Mouse (Mus musculus): ENCODE data around the gene Uaca. TPM values are rescaled to one million over a fixed set of nuclear protein-coding genes. Genes with fewer than 3 reads are reported as not detected.
A peak's percentile ranks its signal among the peaks of the same experiment; 100 is the strongest.

Uaca gene
- polyA plus RNA-seq, 1 experiment from 2014 or later, result 26.2 TPM

GRCm38 (mm10) chr9:60849986-60850385 is 55.6 kb downstream of the Uaca start:
- Histone ChIP-seq H3K27ac (ENCODE audit: low read depth) (no peak overlapping the region), H3K27me3 (replicated peaks; ENCODE audit: control insufficient read depth, insufficient read depth, low read length) (no peaks in the 10 kb centered on the region), H3K9me3 (ENCODE audit: control insufficient read depth, low read length) (no peaks in the 10 kb centered on the region), H3K4me2 (ENCODE audit: low read length) (no peak overlapping the region), H3K9ac (ENCODE audit: low read length) (no peak overlapping the region), H3K4me3 (ENCODE audit: low read depth, low read length) (no peak overlapping the region), H3K36me3 (ENCODE audit: control insufficient read depth, insufficient read depth, low read length) (peaks cover 32% of the 10 kb centered on the region), H3K4me1 (replicated peaks; ENCODE audit: control insufficient read depth, insufficient read depth, low read length) (0 out of 2 replicates have a peak, but pooled peaks cover 6% of the 10 kb centered on the region)
- 73% methylated on average over 12 of the region's 12 CpGs for whole genome bisulfite sequencing
- DNase-seq (ENCODE audit: low spot score) (no peak), ATAC-seq (replicated peaks; ENCODE audit: low FRiP score, low TSS enrichment, low read depth) (no peak)

GRCm38 (mm10) chr9:60854196-60854595 is 59.9 kb downstream of the Uaca start:
- no peaks in the 10 kb centered on the region for H3K9me3 ChIP-seq (ENCODE audit: control insufficient read depth, low read length)
- ATAC-seq (replicated peaks; ENCODE audit: low FRiP score, low TSS enrichment, low read depth) (no peak), DNase-seq (ENCODE audit: low spot score) (no peak)
- peaks cover 43% of the 10 kb centered on the region for H3K36me3 ChIP-seq (ENCODE audit: control insufficient read depth, insufficient read depth, low read length)
- H3K4me3 ChIP-seq (ENCODE audit: low read depth, low read length), result no peak overlapping the region
- H3K4me1 ChIP-seq (replicated peaks; ENCODE audit: control insufficient read depth, insufficient read depth, low read length), result no peaks in the 10 kb centered on the region; the same call in 1 of the 2 replicates
- H3K27me3 ChIP-seq (replicated peaks; ENCODE audit: control insufficient read depth, insufficient read depth, low read length), result no peaks in the 10 kb centered on the region
- H3K27ac ChIP-seq (ENCODE audit: low read depth), result no peak overlapping the region
- H3K9ac ChIP-seq (ENCODE audit: low read length), result no peak overlapping the region
- 92% methylated on average over 11 of the region's 11 CpGs for WGBS
- no peak overlapping the region for H3K4me2 ChIP-seq (ENCODE audit: low read length)

- DNase-seq (ENCODE audit: low spot score) (peak; percentile 79), ATAC-seq (replicated peaks; ENCODE audit: low FRiP score, low TSS enrichment, low read depth) (peak; percentile 66)
- Histone ChIP-seq H3K27ac (ENCODE audit: low read depth) (no peak overlapping the region), H3K9me3 (ENCODE audit: control insufficient read depth, low read length) (no peaks in the 10 kb centered on the region), H3K27me3 (replicated peaks; ENCODE audit: control insufficient read depth, insufficient read depth, low read length) (no peaks in the 10 kb centered on the region), H3K4me3 (ENCODE audit: low read depth, low read length) (no peak overlapping the region), H3K9ac (ENCODE audit: low read length) (no peak overlapping the region), H3K4me2 (ENCODE audit: low read length) (no peak overlapping the region), H3K4me1 (replicated peaks; ENCODE audit: control insufficient read depth, insufficient read depth, low read length) (no peaks in the 10 kb centered on the region; the same call in 1 of the 2 replicates), H3K36me3 (ENCODE audit: control insufficient read depth, insufficient read depth, low read length) (peaks cover 52% of the 10 kb centered on the region)
- 31% methylated on average over 5 of the region's 5 CpGs for WGBS
These were observed 63.5 kb downstream of the Uaca start for GRCm38 (mm10) chr9:60857833-60858232.

- H3K27me3 ChIP-seq (replicated peaks; ENCODE audit: control insufficient read depth, insufficient read depth, low read length), result no peaks in the 10 kb centered on the region
- peak overlapping the region; percentile 33; the same call in 1 of the 2 replicates for H3K4me2 ChIP-seq (ENCODE audit: low read length)
- H3K36me3 ChIP-seq (ENCODE audit: control insufficient read depth, insufficient read depth, low read length), result peaks cover 56% of the 10 kb centered on the region
- H3K9ac ChIP-seq (ENCODE audit: low read length), result no peak overlapping the region
- no peak overlapping the region for H3K27ac ChIP-seq (ENCODE audit: low read depth)
- no peak overlapping the region for H3K4me3 ChIP-seq (ENCODE audit: low read depth, low read length)
- DNase-seq (ENCODE audit: low spot score) (no peak), ATAC-seq (replicated peaks; ENCODE audit: low FRiP score, low TSS enrichment, low read depth) (0 out of 2 replicates have a peak, but pooled peaks have one; percentile 45)
- WGBS, result 39% methylated on average over 11 of the region's 11 CpGs
- no peaks in the 10 kb centered on the region for H3K9me3 ChIP-seq (ENCODE audit: control insufficient read depth, low read length)
- H3K4me1 ChIP-seq (replicated peaks; ENCODE audit: control insufficient read depth, insufficient read depth, low read length), result no peaks in the 10 kb centered on the region; the same call in 1 of the 2 replicates
These were observed 64.1 kb downstream of the Uaca start for GRCm38 (mm10) chr9:60858306-60858960.

- Histone ChIP-seq H3K27me3 (replicated peaks; ENCODE audit: control insufficient read depth, insufficient read depth, low read length) (no peaks in the 10 kb centered on the region), H3K9me3 (ENCODE audit: control insufficient read depth, low read length) (no peaks in the 10 kb centered on the region), H3K27ac (ENCODE audit: low read depth) (no peak overlapping the region), H3K4me2 (ENCODE audit: low read length) (no peak overlapping the region), H3K36me3 (ENCODE audit: control insufficient read depth, insufficient read depth, low read length) (peaks cover 60% of the 10 kb centered on the region), H3K4me1 (replicated peaks; ENCODE audit: control insufficient read depth, insufficient read depth, low read length) (no peaks in the 10 kb centered on the region; the same call in 1 of the 2 replicates), H3K9ac (ENCODE audit: low read length) (no peak overlapping the region), H3K4me3 (ENCODE audit: low read depth, low read length) (no peak overlapping the region)
- ATAC-seq (replicated peaks; ENCODE audit: low FRiP score, low TSS enrichment, low read depth), result no peak
- WGBS, result 79% methylated on average over 9 of the region's 9 CpGs
- no peak for DNase-seq (ENCODE audit: low spot score)
These were observed 64.7 kb downstream of the Uaca start for GRCm38 (mm10) chr9:60859031-60859430.

- DNase-seq (ENCODE audit: low spot score) (no peak), ATAC-seq (replicated peaks; ENCODE audit: low FRiP score, low TSS enrichment, low read depth) (no peak)
- Histone ChIP-seq H3K36me3 (ENCODE audit: control insufficient read depth, insufficient read depth, low read length) (peaks cover 57% of the 10 kb centered on the region), H3K9me3 (ENCODE audit: control insufficient read depth, low read length) (no peaks in the 10 kb centered on the region), H3K27ac (ENCODE audit: low read depth) (no peak overlapping the region), H3K4me2 (ENCODE audit: low read length) (no peak overlapping the region), H3K4me1 (replicated peaks; ENCODE audit: control insufficient read depth, insufficient read depth, low read length) (no peaks in the 10 kb centered on the region; the same call in 1 of the 2 replicates), H3K9ac (ENCODE audit: low read length) (no peak overlapping the region), H3K27me3 (replicated peaks; ENCODE audit: control insufficient read depth, insufficient read depth, low read length) (no peaks in the 10 kb centered on the region), H3K4me3 (ENCODE audit: low read depth, low read length) (no peak overlapping the region)
- WGBS, result 95% methylated on average over 5 of the region's 5 CpGs
These were observed 66.7 kb downstream of the Uaca start for GRCm38 (mm10) chr9:60861030-60861429.

- peaks cover 64% of the 10 kb centered on the region for H3K36me3 ChIP-seq (ENCODE audit: control insufficient read depth, insufficient read depth, low read length)
- H3K4me3 ChIP-seq (ENCODE audit: low read depth, low read length), result no peak overlapping the region
- 94% methylated on average over 9 of the region's 9 CpGs for WGBS
- no peak overlapping the region for H3K27ac ChIP-seq (ENCODE audit: low read depth)
- H3K4me2 ChIP-seq (ENCODE audit: low read length), result no peak overlapping the region
- no peak for ATAC-seq (replicated peaks; ENCODE audit: low FRiP score, low TSS enrichment, low read depth)
- H3K9ac ChIP-seq (ENCODE audit: low read length), result no peak overlapping the region
- no peaks in the 10 kb centered on the region for H3K9me3 ChIP-seq (ENCODE audit: control insufficient read depth, low read length)
- no peaks in the 10 kb centered on the region for H3K27me3 ChIP-seq (replicated peaks; ENCODE audit: control insufficient read depth, insufficient read depth, low read length)
- no peaks in the 10 kb centered on the region for H3K4me1 ChIP-seq (replicated peaks; ENCODE audit: control insufficient read depth, insufficient read depth, low read length)
- no peak for DNase-seq (ENCODE audit: low spot score)
These were observed 70.3 kb downstream of the Uaca start for GRCm38 (mm10) chr9:60864664-60865063.

- H3K27ac ChIP-seq (ENCODE audit: low read depth), result no peak overlapping the region
These were observed 71.5 kb downstream of the Uaca start for GRCm38 (mm10) chr9:60865866-60866265.

GRCm38 (mm10) chr9:60870451-60870850 is 76.1 kb downstream of the Uaca start:
- ATAC-seq (replicated peaks; ENCODE audit: low FRiP score, low TSS enrichment, low read depth), result no peak
- WGBS, result 90% methylated on average over 18 of the region's 18 CpGs
- H3K4me3 ChIP-seq (ENCODE audit: low read depth, low read length), result no peak overlapping the region
- H3K27ac ChIP-seq (ENCODE audit: low read depth), result no peak overlapping the region
- H3K4me1 ChIP-seq (replicated peaks; ENCODE audit: control insufficient read depth, insufficient read depth, low read length), result no peaks in the 10 kb centered on the region
- H3K4me2 ChIP-seq (ENCODE audit: low read length), result no peak overlapping the region
- no peak overlapping the region for H3K9ac ChIP-seq (ENCODE audit: low read length)
- H3K9me3 ChIP-seq (ENCODE audit: control insufficient read depth, low read length), result no peaks in the 10 kb centered on the region
- no peak for DNase-seq (ENCODE audit: low spot score)
- H3K27me3 ChIP-seq (replicated peaks; ENCODE audit: control insufficient read depth, insufficient read depth, low read length), result no peaks in the 10 kb centered on the region
- H3K36me3 ChIP-seq (ENCODE audit: control insufficient read depth, insufficient read depth, low read length), result peaks cover 68% of the 10 kb centered on the region

More at GRCm38 (mm10) chr9:60865866-60866265, 71.5 kb downstream of the Uaca start:
- no peaks in the 10 kb centered on the region for H3K4me1 ChIP-seq (replicated peaks; ENCODE audit: control insufficient read depth, insufficient read depth, low read length)
- DNase-seq (ENCODE audit: low spot score) (no peak), ATAC-seq (replicated peaks; ENCODE audit: low FRiP score, low TSS enrichment, low read depth) (no peak)
- WGBS, result 65% methylated on average over 4 of the region's 4 CpGs
- H3K4me2 ChIP-seq (ENCODE audit: low read length), result no peak overlapping the region
- no peaks in the 10 kb centered on the region for H3K27me3 ChIP-seq (replicated peaks; ENCODE audit: control insufficient read depth, insufficient read depth, low read length)
- H3K9me3 ChIP-seq (ENCODE audit: control insufficient read depth, low read length), result no peaks in the 10 kb centered on the region
- H3K4me3 ChIP-seq (ENCODE audit: low read depth, low read length), result no peak overlapping the region
- H3K36me3 ChIP-seq (ENCODE audit: control insufficient read depth, insufficient read depth, low read length), result peaks cover 64% of the 10 kb centered on the region
- H3K9ac ChIP-seq (ENCODE audit: low read length), result no peak overlapping the region
